Mouse (Mus musculus) myocyte (in vitro differentiated cells): ENCODE data around the gene Bbs9.

ENCODE experiments used
- E2F4 ChIP-seq: IDR thresholded peaks from one replicate; pipeline ENCODE4 v1.6.1; 2011; ENCODE audit warnings: mild to moderate bottlenecking, control low read depth, moderate library complexity; ENCODE audit not compliant: insufficient read depth
- MYOD1 ChIP-seq, 3 experiments: IDR thresholded peaks; one replicate each; pipeline ENCODE4 v1.6.1; 2011; ENCODE audit warnings: control low read depth in 2 of 3, low read depth in 2 of 3, mild to moderate bottlenecking in 2 of 3, moderate library complexity in 1 of 3; ENCODE audit not compliant: insufficient read length in 2 of 3, control insufficient read depth in 1 of 3
- POLR2A ChIP-seq: IDR thresholded peaks from one replicate; pipeline ENCODE4 v1.6.1; 2011; ENCODE audit warnings: low read depth, mild to moderate bottlenecking, control low read depth, moderate library complexity; ENCODE audit not compliant: insufficient read length
- POLR2AphosphoS2 ChIP-seq: IDR thresholded peaks from one replicate; pipeline ENCODE4 v1.6.1; 2011; ENCODE audit warnings: low read depth, control low read depth; ENCODE audit not compliant: insufficient read length
- REST ChIP-seq: IDR thresholded peaks from one replicate; pipeline ENCODE4 v1.6.1; 2011; ENCODE audit warnings: mild to moderate bottlenecking, control low read depth, moderate library complexity; ENCODE audit not compliant: insufficient read depth, insufficient read length
- TCF3 ChIP-seq: IDR thresholded peaks from one replicate; pipeline ENCODE4 v1.6.1; 2011; ENCODE audit warnings: low read depth, control low read depth; ENCODE audit not compliant: insufficient read length
- USF1 ChIP-seq: IDR thresholded peaks from one replicate; pipeline ENCODE4 v1.6.1; 2011; ENCODE audit warnings: low read depth, mild to moderate bottlenecking, control low read depth, moderate library complexity

GRCm38 (mm10) chr9:22807693-22808092 is 332.2 kb downstream of the Bbs9 start:
- no peak for TF ChIP-seq USF1
- TF ChIP-seq POLR2A = no peak
- no peak for TF ChIP-seq REST
- TF ChIP-seq E2F4 = no peak
- TF ChIP-seq TCF3 = no peak
- TF ChIP-seq POLR2AphosphoS2 = no peak
- no peak for TF ChIP-seq MYOD1 (IDR thresholded peaks at IDR 0.05; ENCODE audit: control insufficient read depth in 1 of 3, insufficient read length in 2 of 3, low read depth in 2 of 3)
